In the genomic region with DNA sequence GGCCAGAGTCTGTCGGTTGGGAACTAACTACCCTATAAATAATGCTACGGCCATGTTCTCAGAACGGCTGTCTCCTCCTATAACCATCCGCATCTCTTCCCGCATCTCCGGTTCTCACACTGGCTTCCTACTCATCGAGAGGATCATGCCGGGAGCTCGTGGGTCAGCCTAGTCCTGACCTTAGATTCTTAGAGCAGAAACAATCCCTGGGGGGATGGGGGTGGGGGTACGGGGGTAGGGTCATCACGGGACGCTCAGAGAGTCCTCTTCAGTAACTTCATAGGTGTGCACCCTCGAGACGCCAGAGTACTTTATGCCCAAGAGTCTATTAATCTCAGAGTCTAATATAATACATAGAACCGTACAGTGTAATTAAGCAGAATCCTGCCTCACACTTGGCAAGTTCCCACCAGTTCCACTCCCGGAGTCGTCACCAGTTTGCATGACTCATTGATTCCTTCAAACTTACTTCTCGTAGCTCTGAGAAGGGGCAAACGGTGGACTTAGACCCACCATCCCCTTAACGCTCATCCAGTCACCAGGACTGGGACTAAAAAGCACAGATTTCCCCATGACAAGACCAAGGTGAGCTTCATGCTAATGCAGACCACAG, we compare ENCODE assay signal across 20 mouse cellular contexts.
DNase-seq lines count a peak whose midpoint lies in the region; ATAC-seq and TF ChIP-seq lines count a peak whose summit lies in the region.
"Had no signal": no experiment of that assay in that cellular context is flagged by ENCODE, and none has a peak within 500 bp of the region (broad histone marks: within the 10 kb centered on the region; RNA-seq: fewer than 3 reads in every experiment).

No protein-coding gene starts in this region.

- in situ Hi-C loops in CH12.LX (cut with MboI; ENCODE audit: low pct_ligation_motif_present, low pct_unique_long_range_greater_than_20kb, low sequenced_read_pairs), result loop anchor here (10.0 kb wide), 1 partner anchor 487 kb away; no protein-coding TSS in a partner anchor

- WGBS in kidney, postnatal 0 days, result 58% methylated on average over 20 of the region's 20 CpGs
- 32% methylated on average over 20 of the region's 20 CpGs for WGBS in heart, postnatal 0 days
- WGBS in hindbrain, embryonic 10.5 days, result 82% methylated on average over 20 of the region's 20 CpGs

- no peak overlapping the region for H3K4me3 ChIP-seq in kidney, postnatal 0 days (replicated peaks; ENCODE audit: low read depth, low read length)
- H3K4me3 ChIP-seq in CH12.LX (replicated peaks in 1 of 3; ENCODE audit: low read depth in 2 of 3, low read length in 2 of 3, poor library complexity in 1 of 3), result no peak overlapping the region
- no peak overlapping the region for H3K4me3 ChIP-seq in heart, postnatal 0 days (ENCODE audit: low read depth, low read length)
- H3K4me3 ChIP-seq in hindbrain, embryonic 10.5 days, result no peak overlapping the region
- no peak overlapping the region for H3K4me3 ChIP-seq in layer of hippocampus, adult 2 months
- H3K4me3 ChIP-seq: embryonic facial prominence, embryonic 10.5 days; liver, embryonic 12.5 days; midbrain, embryonic 13.5 days; neural tube, embryonic 12.5 days had no signal

- H3K36me3 ChIP-seq in kidney, postnatal 0 days (ENCODE audit: insufficient read depth, low read length), result no peaks in the 10 kb centered on the region
- H3K36me3 ChIP-seq in CH12.LX (replicated peaks in 1 of 2; ENCODE audit: control insufficient read depth in 1 of 2, insufficient read depth in 1 of 2, low read length in 1 of 2), result no peaks in the 10 kb centered on the region
- H3K36me3 ChIP-seq in heart, postnatal 0 days (replicated peaks; ENCODE audit: control insufficient read depth, insufficient read depth, low read length), result peaks cover 19% of the 10 kb centered on the region
- no peaks in the 10 kb centered on the region for H3K36me3 ChIP-seq in hindbrain, embryonic 10.5 days
- H3K36me3 ChIP-seq: embryonic facial prominence, embryonic 10.5 days; G1E; liver, embryonic 12.5 days; midbrain, embryonic 13.5 days; neural tube, embryonic 12.5 days had no signal

- TF ChIP-seq RAD21 in CH12.LX (IDR thresholded peaks at IDR 0.05; ENCODE audit: low read depth, low read length), result no peak

- dilution Hi-C loops in CH12.LX (cut with MboI; ENCODE audit: extremely low pct_ligation_motif_present, extremely low pct_unique_long_range_greater_than_20kb, low sequenced_read_pairs), result no loop called here

- H3K27me3 ChIP-seq in kidney, postnatal 0 days (ENCODE audit: insufficient read depth, low read length), result no peaks in the 10 kb centered on the region
- no peaks in the 10 kb centered on the region for H3K27me3 ChIP-seq in CH12.LX (replicated peaks)
- no peaks in the 10 kb centered on the region for H3K27me3 ChIP-seq in heart, postnatal 0 days (ENCODE audit: control insufficient read depth, insufficient read depth, low read length)
- H3K27me3 ChIP-seq in hindbrain, embryonic 10.5 days (ENCODE audit: insufficient read depth, poor library complexity, severe bottlenecking), result no peaks in the 10 kb centered on the region
- H3K27me3 ChIP-seq: liver, embryonic 12.5 days; midbrain, embryonic 13.5 days; neural tube, embryonic 12.5 days had no signal

- no peaks in the 10 kb centered on the region for H3K9me3 ChIP-seq in kidney, postnatal 0 days (replicated peaks; ENCODE audit: low read length)
- no peaks in the 10 kb centered on the region for H3K9me3 ChIP-seq in CH12.LX (replicated peaks; ENCODE audit: low read length)
- no peaks in the 10 kb centered on the region for H3K9me3 ChIP-seq in heart, postnatal 0 days (replicated peaks; ENCODE audit: control insufficient read depth, low read length)
- H3K9me3 ChIP-seq in hindbrain, embryonic 10.5 days, result no peaks in the 10 kb centered on the region
- H3K9me3 ChIP-seq: embryonic facial prominence, embryonic 10.5 days; G1E; liver, embryonic 12.5 days; midbrain, embryonic 13.5 days; neural tube, embryonic 12.5 days had no signal

- H3K4me2 ChIP-seq in kidney, postnatal 0 days (ENCODE audit: low read length), result no peak overlapping the region
- H3K4me2 ChIP-seq in CH12.LX (ENCODE audit: insufficient read depth, low read depth, poor library complexity, severe bottlenecking), result peak overlapping the region; percentile 13
- peak overlapping the region; percentile 42 for H3K4me2 ChIP-seq in heart, postnatal 0 days (ENCODE audit: low read depth, low read length)
- H3K4me2 ChIP-seq: liver, embryonic 12.5 days; midbrain, embryonic 13.5 days; neural tube, embryonic 12.5 days had no signal

- H3K4me1 ChIP-seq in kidney, postnatal 0 days (replicated peaks; ENCODE audit: insufficient read depth, low read length), result 0 out of 2 replicates have a peak, but pooled peaks cover 7% of the 10 kb centered on the region
- peaks cover 2 to 4% of the 10 kb centered on the region in 2 experiments; a peak in 3 of 4 replicates for H3K4me1 ChIP-seq in CH12.LX (ENCODE audit: control insufficient read depth in 1 of 2, insufficient read depth in 2 of 2)
- peaks cover 53% of the 10 kb centered on the region for H3K4me1 ChIP-seq in heart, postnatal 0 days (ENCODE audit: control insufficient read depth, insufficient read depth)
- 0 out of 2 replicates have a peak, but pooled peaks cover 3% of the 10 kb centered on the region for H3K4me1 ChIP-seq in hindbrain, embryonic 10.5 days (replicated peaks)
- H3K4me1 ChIP-seq: embryonic facial prominence, embryonic 10.5 days; liver, embryonic 12.5 days; neural tube, embryonic 12.5 days had no signal

- H3K27ac ChIP-seq in kidney, postnatal 0 days, result 0 out of 2 replicates have a peak overlapping the region, but pooled peaks have one; percentile 42
- H3K27ac ChIP-seq in CH12.LX (ENCODE audit: insufficient read depth, low read depth), result no peak overlapping the region
- peak overlapping the region; percentile 72 for H3K27ac ChIP-seq in heart, postnatal 0 days (ENCODE audit: low read depth)
- no peak overlapping the region for H3K27ac ChIP-seq in hindbrain, embryonic 10.5 days
- no peak overlapping the region for H3K27ac ChIP-seq in layer of hippocampus, adult 2 months
- H3K27ac ChIP-seq: embryonic facial prominence, embryonic 10.5 days; liver, embryonic 12.5 days; midbrain, embryonic 13.5 days; neural tube, embryonic 12.5 days had no signal

- TF ChIP-seq POLR2A in CH12.LX (IDR thresholded peaks at IDR 0.05; ENCODE audit: low read depth, low read length), result no peak

- no peak for TF ChIP-seq EP300 in CH12.LX (IDR thresholded peaks at IDR 0.05; ENCODE audit: low read length)
- no peak for TF ChIP-seq EP300 in heart, postnatal 0 days (IDR thresholded peaks at IDR 0.05; ENCODE audit: low read depth)

- no peaks in the 10 kb centered on the region for H3K79me2 ChIP-seq in CH12.LX (replicated peaks; ENCODE audit: control insufficient read depth, extremely low read depth, insufficient read depth, poor library complexity, severe bottlenecking)

- no peak overlapping the region for H3K9ac ChIP-seq in kidney, postnatal 0 days (ENCODE audit: low read depth, low read length)
- no peak overlapping the region for H3K9ac ChIP-seq in CH12.LX (ENCODE audit: insufficient read depth, low read depth)
- 0 out of 2 replicates have a peak overlapping the region, but pooled peaks have one; percentile 9 for H3K9ac ChIP-seq in heart, postnatal 0 days (replicated peaks; ENCODE audit: low read depth, low read length)
- H3K9ac ChIP-seq: liver, embryonic 12.5 days; midbrain, embryonic 13.5 days; neural tube, embryonic 12.5 days had no signal

- TF ChIP-seq CTCF in kidney, postnatal 0 days (IDR thresholded peaks at IDR 0.05; ENCODE audit: low read depth), result no peak
- TF ChIP-seq CTCF in CH12.LX (conservative IDR thresholded peaks at IDR 0.05 in 1 of 2, IDR thresholded peaks at IDR 0.05 in 1 of 2; ENCODE audit: low read depth in 2 of 2, low read length in 2 of 2), result no peak
- no peak for TF ChIP-seq CTCF in heart, postnatal 0 days (IDR thresholded peaks at IDR 0.05; ENCODE audit: low read depth)
- TF ChIP-seq CTCF in layer of hippocampus, adult 2 months (conservative IDR thresholded peaks at IDR 0.05), result no peak

- no peak for ATAC-seq in kidney, postnatal 0 days (replicated peaks; ENCODE audit: low FRiP score, low read depth)
- ATAC-seq in heart, postnatal 0 days (ENCODE audit: insufficient read depth, low read depth), result 0 out of 2 replicates have a peak, but pooled peaks have one; percentile 31
- ATAC-seq: CD4-positive, CD25-positive, alpha-beta regulatory T cell, adult 4 months; inflammation-experienced regulatory T-cells, adult 6 months; liver, embryonic 12.5 days; midbrain, embryonic 13.5 days had no signal

- no peak for DNase-seq in kidney, postnatal 0 days (ENCODE audit: low spot score)
- DNase-seq in kidney, postnatal 4 days, result no peak
- no peak for DNase-seq in CH12.LX (ENCODE audit: extremely low read depth)
- DNase-seq in brain, adult 2 months (ENCODE audit: low read depth, low spot score), result peak; percentile 63
- no peak for DNase-seq in heart, postnatal 0 days (ENCODE audit: low spot score)
- DNase-seq in hindbrain, embryonic 10.5 days (ENCODE audit: low spot score), result no peak
- DNase-seq in layer of hippocampus, adult 2 months (ENCODE audit: low spot score in 2 of 2), result no peak
- DNase-seq: adrenal gland, postnatal 25 days; cerebellum, adult 9-10 months; gastrocnemius, postnatal 25 days; kidney, adult 8-10 months; kidney, postnatal 25 days; thymus, postnatal 25 days had no signal

TF ChIP-seq in CH12.LX, 34 proteins besides CTCF, POLR2A, EP300 and RAD21:
- no peak for TF ChIP-seq ETS1 (conservative IDR thresholded peaks at IDR 0.05; ENCODE audit: low read depth, low read length)
- TF ChIP-seq MAZ (IDR thresholded peaks at IDR 0.05; ENCODE audit: low read depth, low read length), result no peak
- TF ChIP-seq ZKSCAN1 (IDR thresholded peaks at IDR 0.05; ENCODE audit: borderline replicate concordance, low read depth, low read length), result no peak
- TF ChIP-seq KAT2A (IDR thresholded peaks at IDR 0.05; ENCODE audit: insufficient replicate concordance, low read length), result no peak
- no peak for TF ChIP-seq ELF1 (IDR thresholded peaks at IDR 0.05; ENCODE audit: low read depth, low read length)
- no peak for TF ChIP-seq MAX (IDR thresholded peaks at IDR 0.05; ENCODE audit: low read length)
- no peak for TF ChIP-seq MAFK (IDR thresholded peaks at IDR 0.05; ENCODE audit: insufficient replicate concordance, low read length)
- no peak for TF ChIP-seq MEF2A (IDR thresholded peaks at IDR 0.05; ENCODE audit: borderline replicate concordance, low read depth, low read length)
- no peak for TF ChIP-seq ZNF384 (IDR thresholded peaks at IDR 0.05; ENCODE audit: low read depth, low read length)
- no peak for TF ChIP-seq ZMIZ1 (IDR thresholded peaks at IDR 0.05; ENCODE audit: low read depth, low read length)

Comparison
In these comparisons a context has a peak if more than half of its experiments do, and no peak if none do; other contexts are left out.
1. H3K27ac ChIP-seq: peak in kidney, postnatal 0 days (single experiment) and heart, postnatal 0 days (single experiment); none in CH12.LX (single experiment), hindbrain, embryonic 10.5 days (single experiment) and layer of hippocampus, adult 2 months (single experiment).